Mouse (Mus musculus): ENCODE measurements around the gene Ddost.

Ddost gene

GRCm38 (mm10) chr4:138304340-138305104 lies at the start of gene Ddost:
Ddost (plus strand) TSS chr4:138304730.
- peak; percentile 96 for DNase-seq (ENCODE audit: low read depth, low spot score)

DNA sequence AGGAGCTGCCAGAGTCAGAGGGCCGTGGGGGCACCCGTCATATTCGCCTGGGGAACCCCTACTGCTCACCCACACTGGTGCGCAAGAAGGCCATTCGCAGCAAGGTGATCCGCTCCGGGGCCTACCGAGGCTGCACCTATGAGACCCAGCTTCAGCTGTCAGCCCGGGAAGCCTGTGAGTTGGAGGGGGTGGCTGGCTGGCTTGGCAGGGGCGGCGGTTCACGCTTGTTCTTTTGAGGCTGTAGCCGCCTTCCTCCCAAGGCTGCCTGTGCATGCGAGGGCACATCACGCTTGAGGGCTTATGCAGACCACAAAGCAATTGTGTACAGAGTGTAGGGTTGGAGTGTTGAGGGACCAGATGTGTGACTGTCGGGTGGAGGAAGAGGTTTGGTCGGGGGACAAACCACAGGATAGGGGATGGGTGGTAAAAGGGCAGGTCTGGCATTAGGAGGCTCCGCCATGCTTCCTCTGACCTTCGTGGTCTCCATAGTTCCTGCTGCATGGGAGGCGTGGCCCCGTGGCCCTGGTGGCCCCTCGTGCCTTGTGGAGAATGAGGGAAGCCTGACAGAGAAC lies 47.3 kb upstream of the Ddost start:
- DNase-seq (ENCODE audit: low read depth, low spot score), result no peak

- no peak for DNase-seq (ENCODE audit: low read depth, low spot score)
Measured at GRCm38 (mm10) chr4:138258663-138259062, 45.9 kb upstream of the Ddost start.

DNA sequence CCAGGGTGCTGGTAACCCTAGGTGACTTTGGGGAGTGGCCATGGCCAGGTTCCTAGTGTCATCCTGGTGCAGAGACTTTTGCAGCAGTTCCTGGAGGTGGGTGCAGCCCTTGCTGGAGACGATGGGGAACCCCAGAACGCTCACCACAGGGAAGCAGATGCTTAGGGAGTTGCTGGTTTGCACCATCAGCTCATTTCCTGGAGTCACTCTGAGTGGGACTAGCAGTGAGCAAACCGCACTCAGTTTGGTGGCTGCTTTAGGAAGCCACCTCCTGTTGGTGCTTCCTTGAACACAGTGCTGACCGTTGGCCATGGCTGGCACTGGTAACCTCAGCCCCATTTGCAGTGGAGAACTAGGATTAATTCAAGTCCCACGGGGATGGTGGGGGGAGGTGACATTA lies 45.0 kb upstream of the Ddost start:
- DNase-seq (ENCODE audit: low read depth, low spot score), result no peak

GRCm38 (mm10) chr4:138261843-138262681 lies 42.5 kb upstream of the Ddost start:
- DNase-seq (ENCODE audit: low read depth, low spot score), result peak; percentile 71

GRCm38 (mm10) chr4:138267869-138268268 lies 36.7 kb upstream of the Ddost start:
- DNase-seq (ENCODE audit: low read depth, low spot score), result no peak

DNA sequence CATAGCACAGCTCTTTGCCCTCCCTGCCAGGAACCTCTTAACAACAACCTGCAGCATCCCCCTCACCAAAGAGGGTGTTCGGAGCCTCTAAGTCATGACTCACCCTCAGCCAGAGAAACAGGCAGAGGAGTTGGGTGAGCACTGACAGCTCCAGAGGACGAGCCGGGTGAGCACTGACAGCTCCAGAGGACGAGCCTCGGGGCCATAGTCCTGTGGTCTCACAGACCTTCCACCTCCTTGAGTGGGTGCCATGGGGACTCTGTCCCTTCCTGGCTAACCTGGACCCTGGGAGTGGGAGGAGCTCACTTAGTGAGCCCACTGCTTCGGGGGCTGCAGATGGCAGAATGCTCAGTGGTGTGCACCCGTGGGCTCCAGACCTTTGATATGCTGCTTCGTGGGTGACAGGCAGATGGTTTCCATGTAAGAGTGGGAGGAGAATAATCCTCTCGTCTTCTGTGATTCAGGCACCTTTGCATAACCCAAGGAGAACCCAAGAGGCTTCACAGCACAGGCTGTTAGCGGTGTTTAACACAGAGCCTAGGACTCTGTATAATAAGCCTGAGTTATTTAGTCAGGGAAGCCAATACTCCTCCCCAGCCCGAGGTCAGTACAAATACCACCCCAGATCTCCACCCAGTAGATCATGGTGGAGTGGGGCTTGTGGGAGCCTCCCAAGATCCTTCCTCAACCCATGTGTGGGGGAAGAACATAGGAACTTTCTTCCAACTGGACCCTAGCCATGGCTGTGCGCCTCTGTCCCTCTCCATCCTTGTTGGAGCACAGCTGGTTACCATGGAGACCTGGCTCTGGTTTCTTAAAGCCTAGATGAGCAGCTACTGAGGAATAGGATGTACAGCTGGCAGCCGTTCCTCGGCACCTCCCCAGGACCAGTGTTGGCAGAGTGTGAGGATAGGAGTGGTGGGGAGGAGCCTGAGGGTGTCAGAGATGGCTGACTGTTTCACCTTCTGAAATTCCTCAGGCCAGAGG lies 32.2 kb upstream of the Ddost start:
- DNase-seq (ENCODE audit: low read depth, low spot score), result no peak

GRCm38 (mm10) chr4:138278346-138278745 lies 26.2 kb upstream of the Ddost start:
- DNase-seq (ENCODE audit: low read depth, low spot score), result no peak

- DNase-seq (ENCODE audit: low read depth, low spot score), result peak; percentile 80
Measured at GRCm38 (mm10) chr4:138282834-138283233, 21.7 kb upstream of the Ddost start.

DNA sequence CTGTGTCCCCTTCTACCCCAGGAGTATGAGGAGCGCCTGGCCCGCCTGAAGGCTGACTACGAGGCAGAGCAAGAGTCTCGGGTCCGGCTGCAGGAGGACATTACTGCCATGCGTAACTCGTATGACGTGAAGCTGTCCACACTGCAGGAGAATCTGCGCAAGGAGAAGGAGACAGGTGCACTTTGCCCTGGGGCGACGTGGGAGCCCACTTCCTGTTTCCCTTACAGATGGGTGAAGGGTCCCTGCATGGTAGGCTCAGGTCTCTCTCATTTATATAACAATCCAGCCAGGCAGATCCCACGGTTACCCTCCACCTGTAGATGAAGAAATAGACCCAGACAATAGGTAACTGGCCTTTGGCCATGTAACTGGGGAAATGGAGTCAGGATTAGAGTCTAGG lies 18.1 kb upstream of the Ddost start:
- DNase-seq (ENCODE audit: low read depth, low spot score), result no peak

DNA sequence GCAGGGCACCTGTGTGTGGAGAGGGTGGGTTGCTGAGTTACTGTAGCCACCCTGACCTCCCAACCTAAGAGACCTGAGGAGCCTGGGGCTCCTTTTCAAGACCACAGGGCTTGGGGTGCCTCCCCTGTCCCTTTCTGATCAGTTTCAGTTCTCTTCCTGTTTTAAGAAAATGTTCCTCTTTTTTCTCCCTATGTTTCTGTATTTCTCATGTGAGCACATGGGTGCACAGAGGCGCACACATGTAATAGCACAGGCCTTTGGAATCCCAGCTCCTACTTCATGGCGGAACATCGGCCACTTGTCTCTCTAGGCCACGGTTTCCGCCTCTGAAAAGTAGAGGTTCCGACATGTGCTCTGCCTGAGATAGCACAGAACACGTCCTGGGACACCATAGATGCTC lies 15.8 kb upstream of the Ddost start:
- DNase-seq (ENCODE audit: low read depth, low spot score), result no peak

- no peak for DNase-seq (ENCODE audit: low read depth, low spot score)
Measured at GRCm38 (mm10) chr4:138292028-138292427, 12.5 kb upstream of the Ddost start.

DNA sequence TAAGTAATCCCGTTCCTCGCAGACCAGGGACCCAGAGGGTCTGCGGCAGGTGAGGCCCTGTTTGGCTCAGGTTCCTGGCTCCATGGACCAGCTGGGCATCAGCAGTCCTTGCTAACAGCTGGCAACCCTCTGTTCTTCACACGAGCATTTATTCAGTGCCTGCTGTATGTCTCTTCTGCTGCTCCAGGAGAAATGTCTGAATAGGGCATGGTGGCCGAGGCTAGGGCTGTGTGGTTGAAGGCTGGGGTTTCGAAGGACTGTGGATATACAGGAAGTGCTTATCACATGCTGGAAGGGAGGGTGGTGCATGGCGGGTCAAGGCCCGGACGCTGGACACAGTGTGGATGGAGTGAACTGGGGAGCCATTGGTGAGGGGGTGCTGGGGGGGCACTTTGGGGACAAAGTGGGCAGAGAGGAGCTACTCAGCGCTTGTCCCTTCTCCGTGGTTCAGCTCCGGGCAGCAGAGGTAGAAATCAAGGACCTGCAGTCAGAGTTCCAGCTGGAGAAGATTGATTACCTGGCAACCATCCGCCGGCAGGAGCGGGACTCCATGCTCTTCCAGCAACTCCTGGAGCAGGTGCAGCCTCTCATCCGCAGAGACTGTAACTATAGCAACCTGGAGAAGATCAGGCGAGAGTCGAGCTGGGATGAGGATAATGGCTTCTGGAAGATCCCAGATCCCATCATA lies 11.1 kb upstream of the Ddost start:
- DNase-seq (ENCODE audit: low read depth, low spot score), result no peak

- DNase-seq (ENCODE audit: low read depth, low spot score), result no peak
Measured at GRCm38 (mm10) chr4:138293949-138294550, 10.5 kb upstream of the Ddost start.

DNA sequence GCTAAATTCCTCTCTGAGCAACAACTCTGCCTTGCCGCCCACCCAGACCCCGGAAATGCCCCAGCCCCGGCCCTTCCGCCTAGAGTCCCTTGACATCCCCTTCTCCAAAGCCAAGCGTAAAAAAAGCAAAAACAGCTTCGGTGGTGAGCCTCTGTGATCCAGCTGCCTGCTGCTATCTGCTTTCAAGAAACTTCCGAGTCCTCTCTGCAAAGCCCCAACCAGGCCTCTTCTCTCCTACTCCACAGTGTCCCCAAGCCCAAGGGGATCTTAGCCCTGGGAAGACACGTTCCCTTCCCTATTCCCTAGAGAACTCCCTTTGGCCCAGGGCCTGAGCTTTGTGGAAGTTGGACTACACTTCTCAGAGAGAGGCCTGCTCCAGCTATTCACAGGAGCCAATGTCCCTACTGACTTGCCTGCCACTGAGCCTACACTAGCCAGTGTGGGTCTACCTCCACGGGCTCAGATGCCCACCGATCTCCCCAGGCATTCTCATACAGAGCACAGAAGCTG lies 3.2 kb upstream of the Ddost start:
- no peak for DNase-seq (ENCODE audit: low read depth, low spot score)

DNA sequence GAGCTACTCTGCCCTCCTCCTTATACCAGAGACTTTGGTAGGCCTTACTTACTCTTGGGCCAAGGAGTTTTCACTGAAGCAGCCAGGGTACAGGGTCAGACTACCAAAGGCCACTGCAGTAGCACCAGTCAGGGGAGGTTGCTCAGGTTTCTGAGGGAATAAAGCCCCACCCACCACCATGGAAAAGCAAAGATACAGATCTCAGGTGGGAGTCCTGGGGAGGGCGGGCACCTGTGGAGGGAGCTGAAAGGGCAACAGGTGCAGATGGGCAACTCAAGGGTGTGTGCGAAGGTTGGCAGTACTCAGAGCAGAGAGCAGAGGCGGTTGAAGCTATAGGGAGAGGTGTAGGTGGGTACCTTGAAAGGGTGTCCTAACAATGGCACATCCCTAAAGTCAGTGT lies 1.5 kb upstream of the Ddost start:
- no peak for DNase-seq (ENCODE audit: low read depth, low spot score)

DNA sequence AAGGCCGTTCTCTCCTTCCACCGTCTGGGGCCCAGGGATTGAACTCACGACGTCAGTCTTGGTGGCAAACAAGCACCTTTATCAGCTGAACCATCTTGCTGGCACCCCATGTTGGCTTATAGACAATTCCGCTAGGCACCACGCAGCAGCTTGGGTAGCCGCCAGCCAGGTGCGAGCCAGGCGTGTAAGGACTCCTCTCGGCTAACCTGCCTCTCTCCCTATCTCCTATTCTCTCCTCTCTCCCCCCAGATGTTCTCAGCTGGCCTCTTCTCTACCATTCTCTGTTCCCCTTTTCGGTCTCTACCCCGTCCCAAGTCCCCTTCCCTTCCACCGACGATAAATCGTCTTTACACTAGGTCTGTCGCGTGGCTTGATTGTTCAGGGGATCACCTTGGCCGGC lies 788 bp upstream of the Ddost start:
- DNase-seq (ENCODE audit: low read depth, low spot score), result no peak

GRCm38 (mm10) chr4:138307025-138307424 lies 2.5 kb downstream of the Ddost start:
- no peak for DNase-seq (ENCODE audit: low read depth, low spot score)

GRCm38 (mm10) chr4:138307739-138308138 lies 3.2 kb downstream of the Ddost start:
- DNase-seq (ENCODE audit: low read depth, low spot score), result no peak

- no peak for DNase-seq (ENCODE audit: low read depth, low spot score)
Measured at GRCm38 (mm10) chr4:138310311-138310910, 5.9 kb downstream of the Ddost start.

Measured in WW6 (cell line).